Mouse (Mus musculus) telencephalon, adult 2 months (tissue): ENCODE data around the gene Gm45208.
A peak's percentile ranks its signal among the peaks of the same experiment; 100 is the strongest.
"Not testable (repeated sequence)": the region's sequence is repeated elsewhere in the genome, so short reads cannot be mapped to it uniquely, and the experiment has no call there.

Experiments used
- DNase-seq: peaks from one replicate; pipeline ENCODE4 v3.0.0-alpha.2; 2011; ENCODE audit warnings: low read depth, low spot score

The Gm45208 gene

GRCm38 (mm10) chrX:7727176-7727575 lies 5.1 kb downstream of the Gm45208 start:
- DNase-seq: no peak

GRCm38 (mm10) chrX:7728215-7728921 lies 6.3 kb downstream of the Gm45208 start, which contains the start of gene Praf2:
TSS of gene Praf2 (plus strand) at chrX:7728439.
- peak; percentile 89 for DNase-seq

- no peak for DNase-seq
Measured at GRCm38 (mm10) chrX:7728922-7729265, 6.8 kb downstream of the Gm45208 start.

- no peak for DNase-seq
Measured at GRCm38 (mm10) chrX:7733571-7734156, 11.6 kb downstream of the Gm45208 start.

- DNase-seq: no peak
Measured at GRCm38 (mm10) chrX:7739336-7740081, 17.5 kb downstream of the Gm45208 start.

- no peak for DNase-seq
Measured at GRCm38 (mm10) chrX:7740082-7740819, 18.2 kb downstream of the Gm45208 start.

- DNase-seq: no peak
Measured at GRCm38 (mm10) chrX:7741103-7741502, 19.1 kb downstream of the Gm45208 start.

- DNase-seq: no peak
Measured at GRCm38 (mm10) chrX:7743470-7743869, 21.4 kb downstream of the Gm45208 start.

- no peak for DNase-seq
Measured at GRCm38 (mm10) chrX:7744940-7745339, 22.9 kb downstream of the Gm45208 start.

- no peak for DNase-seq
Measured at GRCm38 (mm10) chrX:7745429-7745828, 23.4 kb downstream of the Gm45208 start.

- peak; percentile 78 for DNase-seq
Measured at GRCm38 (mm10) chrX:7750432-7751116, 28.5 kb downstream of the Gm45208 start, which contains the start of gene Ccdc120. TSS of gene Ccdc120 (minus strand) at chrX:7750905.

GRCm38 (mm10) chrX:7753627-7754026 lies 31.6 kb downstream of the Gm45208 start:
- DNase-seq: not testable (repeated sequence)

GRCm38 (mm10) chrX:7762137-7762920 lies 40.3 kb downstream of the Gm45208 start, which contains the start of gene Tfe3:
TSS of gene Tfe3 (plus strand) at chrX:7762560.
- peak; percentile 94 for DNase-seq

GRCm38 (mm10) chrX:7762921-7763197 lies 40.8 kb downstream of the Gm45208 start:
- no peak for DNase-seq

- no peak for DNase-seq
Measured at GRCm38 (mm10) chrX:7763631-7764393, 41.8 kb downstream of the Gm45208 start.

- no peak for DNase-seq
Measured at GRCm38 (mm10) chrX:7764657-7765280, 42.7 kb downstream of the Gm45208 start.

- no peak for DNase-seq
Measured at GRCm38 (mm10) chrX:7765281-7765670, 43.2 kb downstream of the Gm45208 start.

- DNase-seq: no peak
Measured at GRCm38 (mm10) chrX:7765764-7766163, 43.7 kb downstream of the Gm45208 start.

- DNase-seq: no peak
Measured at GRCm38 (mm10) chrX:7769302-7770017, 47.4 kb downstream of the Gm45208 start.
